Mouse (Mus musculus): ENCODE results near the gene Hpcal4. TPM values are rescaled to one million over a fixed set of nuclear protein-coding genes. Genes with fewer than 3 reads are reported as not detected.
A peak's percentile ranks its signal among the peaks of the same experiment; 100 is the strongest.
"Not testable (repeated sequence)": the region's sequence is repeated elsewhere in the genome, so short reads cannot be mapped to it uniquely, and the experiment has no call there.

The Hpcal4 gene
- polyA plus RNA-seq, 1 experiment from 2014 or later, result 1.6 TPM

GRCm38 (mm10) chr4:123161251-123161650, 21.8 kb upstream of the Hpcal4 start:
- 83% methylated on average over 3 of the region's 3 CpGs for WGBS
- not testable (repeated sequence) for H3K4me2 ChIP-seq; H3K4me3 ChIP-seq; H3K36me3 ChIP-seq; ATAC-seq (ENCODE audit: insufficient number of reproducible peaks, low FRiP score); H3K27ac ChIP-seq (ENCODE audit: poor library complexity, severe bottlenecking); H3K9me3 ChIP-seq (replicated peaks); H3K9ac ChIP-seq
- H3K4me1 ChIP-seq (replicated peaks), result peaks cover 19% of the 10 kb centered on the region
- peaks cover 30% of the 10 kb centered on the region for H3K27me3 ChIP-seq (replicated peaks)

GRCm38 (mm10) chr4:123162305-123162917, 20.6 kb upstream of the Hpcal4 start:
- no peaks in the 10 kb centered on the region for H3K36me3 ChIP-seq
- H3K27ac ChIP-seq (ENCODE audit: poor library complexity, severe bottlenecking), result no peak overlapping the region
- peaks cover 30% of the 10 kb centered on the region for H3K27me3 ChIP-seq (replicated peaks)
- H3K9ac ChIP-seq, result 0 out of 2 replicates have a peak overlapping the region, but pooled peaks have one; percentile 53
- H3K4me2 ChIP-seq, result peak overlapping the region; percentile 63
- no peaks in the 10 kb centered on the region for H3K9me3 ChIP-seq (replicated peaks)
- peak overlapping the region; percentile 15; the same call in 1 of the 2 replicates for H3K4me3 ChIP-seq
- 11% methylated on average over 15 of the region's 15 CpGs for WGBS
- ATAC-seq (ENCODE audit: insufficient number of reproducible peaks, low FRiP score), result no peak
- peaks cover 19% of the 10 kb centered on the region for H3K4me1 ChIP-seq (replicated peaks)

GRCm38 (mm10) chr4:123164157-123164556, 18.9 kb upstream of the Hpcal4 start:
- Histone ChIP-seq H3K4me2 (peak overlapping the region; percentile 28), H3K4me1 (replicated peaks) (peaks cover 19% of the 10 kb centered on the region), H3K27ac (ENCODE audit: poor library complexity, severe bottlenecking) (no peak overlapping the region)

GRCm38 (mm10) chr4:123171811-123172210, 11.2 kb upstream of the Hpcal4 start:
- Histone ChIP-seq H3K36me3 (no peaks in the 10 kb centered on the region), H3K9ac (no peak overlapping the region), H3K9me3 (replicated peaks) (peaks cover 8% of the 10 kb centered on the region), H3K4me3 (no peak overlapping the region), H3K4me2 (no peak overlapping the region), H3K4me1 (replicated peaks) (peaks cover 5% of the 10 kb centered on the region; the same call in 1 of the 2 replicates), H3K27me3 (replicated peaks) (peaks cover 38% of the 10 kb centered on the region), H3K27ac (ENCODE audit: poor library complexity, severe bottlenecking) (no peak overlapping the region)
- ATAC-seq (ENCODE audit: insufficient number of reproducible peaks, low FRiP score), result no peak

More at GRCm38 (mm10) chr4:123164157-123164556, 18.9 kb upstream of the Hpcal4 start:
- H3K36me3 ChIP-seq, result no peaks in the 10 kb centered on the region
- no peak overlapping the region for H3K4me3 ChIP-seq
- ATAC-seq (ENCODE audit: insufficient number of reproducible peaks, low FRiP score), result no peak
- H3K9ac ChIP-seq, result no peak overlapping the region
- H3K9me3 ChIP-seq (replicated peaks), result peaks cover 2% of the 10 kb centered on the region
- H3K27me3 ChIP-seq (replicated peaks), result peaks cover 23% of the 10 kb centered on the region
- 41% methylated on average over 15 of the region's 15 CpGs for WGBS

DNA sequence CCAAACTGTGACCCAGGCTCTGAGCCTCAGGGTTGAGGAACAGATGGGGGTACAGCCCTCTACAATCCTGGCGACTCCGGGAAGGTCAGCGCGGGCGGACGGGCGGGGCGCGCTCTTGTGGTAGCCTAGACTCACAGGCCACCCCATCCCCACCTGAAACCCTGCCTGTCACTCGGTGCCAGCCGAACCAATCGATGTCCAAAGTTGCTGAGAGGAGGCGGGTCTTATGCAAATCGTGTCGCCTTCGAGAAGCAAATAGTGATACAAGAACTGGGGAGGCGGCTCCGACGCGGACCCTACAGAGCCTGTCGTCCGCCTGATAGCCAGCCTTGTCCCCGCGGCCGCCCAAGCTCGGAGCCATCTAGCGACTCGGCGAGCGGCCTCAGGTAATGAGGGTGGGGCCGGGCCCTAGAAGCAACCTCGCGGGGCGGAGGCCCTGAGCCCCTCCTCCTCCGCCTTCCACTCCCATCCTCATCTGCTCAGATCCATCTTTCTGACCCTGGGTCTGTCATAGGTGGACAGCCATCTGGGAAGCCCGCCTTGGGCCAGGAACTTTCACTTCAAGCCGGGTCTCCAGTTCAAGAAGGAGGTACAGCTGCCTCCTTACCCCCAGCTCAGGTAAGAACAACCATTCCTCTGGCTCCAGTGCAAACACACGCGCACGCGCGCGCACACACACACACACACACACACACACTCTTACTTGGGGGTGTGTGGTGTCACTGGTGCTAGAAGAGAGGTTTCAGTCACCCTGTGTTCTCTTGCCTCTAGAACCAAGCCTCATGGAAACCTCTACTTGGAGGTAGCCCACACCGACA, 421 bp downstream of the Hpcal4 start:
- Histone ChIP-seq H3K36me3 (no peaks in the 10 kb centered on the region), H3K9me3 (replicated peaks) (0 out of 2 replicates have a peak, but pooled peaks cover 5% of the 10 kb centered on the region), H3K27ac (ENCODE audit: poor library complexity, severe bottlenecking) (no peak overlapping the region), H3K4me1 (replicated peaks) (peaks cover 18% of the 10 kb centered on the region), H3K9ac (peak overlapping the region; percentile 59), H3K4me3 (peak overlapping the region; percentile 54), H3K27me3 (replicated peaks) (peaks cover 97% of the 10 kb centered on the region), H3K4me2 (peak overlapping the region; percentile 84)
- peak; percentile 81 for ATAC-seq (ENCODE audit: insufficient number of reproducible peaks, low FRiP score)
- 10% methylated on average over 44 of the region's 44 CpGs for WGBS

DNA sequence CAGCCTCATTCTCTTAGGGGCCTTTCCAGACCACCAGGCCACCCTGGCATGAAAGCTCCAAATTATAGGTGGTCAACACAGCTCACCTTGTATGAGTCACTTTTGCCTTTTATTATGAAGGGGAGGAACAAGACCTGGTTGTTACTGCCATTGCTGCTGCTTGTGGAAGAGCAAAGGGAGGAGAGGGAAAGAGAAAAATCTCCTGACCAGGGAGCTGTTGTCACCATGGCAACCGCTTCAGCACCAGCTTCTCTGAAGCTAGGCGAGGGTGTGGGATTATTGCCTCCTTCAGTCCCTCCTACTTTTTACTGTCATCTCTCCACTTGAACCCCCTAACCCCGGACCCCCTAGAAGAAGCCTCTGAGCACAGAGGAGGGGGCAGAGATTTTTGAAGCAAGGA, 1.8 kb downstream of the Hpcal4 start:
- H3K27me3 ChIP-seq (replicated peaks), result peaks cover 100% of the 10 kb centered on the region
- no peak for ATAC-seq (ENCODE audit: insufficient number of reproducible peaks, low FRiP score)
- WGBS, result 55% methylated on average over 3 of the region's 3 CpGs

DNA sequence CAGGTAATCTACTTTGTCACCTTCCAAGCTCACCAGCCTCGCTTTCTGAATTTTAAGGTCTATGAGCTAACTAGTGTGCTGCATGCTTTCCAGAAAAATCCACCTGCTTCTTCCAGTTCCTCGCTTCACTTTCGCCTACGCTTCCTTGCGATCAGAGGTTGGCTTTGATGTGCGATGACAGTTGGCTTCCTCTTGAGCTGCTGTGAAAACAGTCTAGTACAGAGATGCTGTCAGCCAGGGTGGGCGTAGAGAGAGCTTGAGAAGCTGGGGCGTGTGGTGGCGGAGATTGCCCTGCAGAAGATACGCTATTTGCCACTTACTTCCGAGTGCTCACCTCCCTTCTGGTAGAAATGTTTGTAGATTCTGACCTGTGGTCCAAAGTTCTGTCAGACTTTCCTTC, 9.3 kb downstream of the Hpcal4 start:
- Histone ChIP-seq H3K27ac (ENCODE audit: poor library complexity, severe bottlenecking) (no peak overlapping the region), H3K4me2 (no peak overlapping the region), H3K27me3 (replicated peaks) (peaks cover 97% of the 10 kb centered on the region), H3K9me3 (replicated peaks) (no peaks in the 10 kb centered on the region), H3K4me1 (replicated peaks) (peaks cover 5% of the 10 kb centered on the region; the same call in 1 of the 2 replicates), H3K36me3 (no peaks in the 10 kb centered on the region), H3K9ac (no peak overlapping the region), H3K4me3 (no peak overlapping the region)
- ATAC-seq (ENCODE audit: insufficient number of reproducible peaks, low FRiP score), result no peak
- 50% methylated on average over 11 of the region's 11 CpGs for WGBS

More for the DNA sequence above, 1.8 kb downstream of the Hpcal4 start:
- Histone ChIP-seq H3K4me2 (no peak overlapping the region), H3K36me3 (no peaks in the 10 kb centered on the region), H3K9ac (no peak overlapping the region), H3K9me3 (replicated peaks) (0 out of 2 replicates have a peak, but pooled peaks cover under 1% of the 10 kb centered on the region), H3K27ac (ENCODE audit: poor library complexity, severe bottlenecking) (no peak overlapping the region), H3K4me3 (no peak overlapping the region), H3K4me1 (replicated peaks) (peaks cover 18% of the 10 kb centered on the region)

DNA sequence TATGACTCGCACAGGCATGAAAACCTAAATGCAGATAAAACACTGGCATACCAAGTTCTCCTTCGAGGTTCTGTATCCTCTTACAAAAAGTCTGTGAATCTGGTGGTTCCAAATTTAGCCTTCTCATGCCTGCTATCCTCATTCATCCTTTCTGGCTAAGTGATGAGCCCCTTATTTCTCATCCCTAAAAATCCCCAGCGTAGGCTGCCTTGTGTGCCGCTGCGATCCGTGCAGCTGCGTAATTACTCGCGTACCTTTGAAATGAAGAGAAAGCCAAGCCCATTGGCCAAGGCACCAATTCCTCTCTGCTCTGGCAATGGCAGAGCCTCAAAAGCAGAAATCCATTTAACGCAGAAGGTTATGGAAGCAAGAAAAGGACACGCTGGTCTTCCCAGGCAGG, 10.8 kb downstream of the Hpcal4 start:
- 86% methylated on average over 11 of the region's 11 CpGs for WGBS
- Histone ChIP-seq H3K27ac (ENCODE audit: poor library complexity, severe bottlenecking) (no peak overlapping the region), H3K9ac (no peak overlapping the region), H3K9me3 (replicated peaks) (no peaks in the 10 kb centered on the region), H3K27me3 (replicated peaks) (peaks cover 96% of the 10 kb centered on the region), H3K4me1 (replicated peaks) (peaks cover 5% of the 10 kb centered on the region; the same call in 1 of the 2 replicates), H3K36me3 (no peaks in the 10 kb centered on the region), H3K4me2 (no peak overlapping the region), H3K4me3 (no peak overlapping the region)
- no peak for ATAC-seq (ENCODE audit: insufficient number of reproducible peaks, low FRiP score)

GRCm38 (mm10) chr4:123196695-123197094, 13.7 kb downstream of the Hpcal4 start:
- 41% methylated on average over 6 of the region's 6 CpGs for WGBS
- Histone ChIP-seq H3K27ac (ENCODE audit: poor library complexity, severe bottlenecking) (no peak overlapping the region), H3K4me3 (no peak overlapping the region), H3K9ac (no peak overlapping the region), H3K27me3 (replicated peaks) (peaks cover 89% of the 10 kb centered on the region), H3K4me1 (replicated peaks) (peaks cover 12% of the 10 kb centered on the region), H3K4me2 (no peak overlapping the region), H3K9me3 (replicated peaks) (no peaks in the 10 kb centered on the region), H3K36me3 (no peaks in the 10 kb centered on the region)
- ATAC-seq (ENCODE audit: insufficient number of reproducible peaks, low FRiP score), result no peak

GRCm38 (mm10) chr4:123200771-123201185, 17.8 kb downstream of the Hpcal4 start:
- H3K27me3 ChIP-seq (replicated peaks), result peaks cover 68% of the 10 kb centered on the region
- no peaks in the 10 kb centered on the region for H3K36me3 ChIP-seq
- peak overlapping the region; percentile 68; the same call in 1 of the 2 replicates for H3K9ac ChIP-seq
- H3K27ac ChIP-seq (ENCODE audit: poor library complexity, severe bottlenecking), result no peak overlapping the region
- peak overlapping the region; percentile 86 for H3K4me2 ChIP-seq
- no peaks in the 10 kb centered on the region for H3K9me3 ChIP-seq (replicated peaks)
- WGBS, result 2% methylated on average over 15 of the region's 15 CpGs
- peak; percentile 28; the same call in 1 of the 2 replicates for ATAC-seq (ENCODE audit: insufficient number of reproducible peaks, low FRiP score)
- H3K4me3 ChIP-seq, result peak overlapping the region; percentile 49
- peaks cover 16% of the 10 kb centered on the region for H3K4me1 ChIP-seq (replicated peaks)
